Comparison of ENCODE assay signal across 26 mouse cellular contexts in genomic region chr16:41764285-41764684, GRCm38 (mm10).
DNase-seq lines count a peak whose midpoint lies in the region; ATAC-seq and TF ChIP-seq lines count a peak whose summit lies in the region.
"Had no signal": no experiment of that assay in that cellular context is flagged by ENCODE, and none has a peak within 500 bp of the region (broad histone marks: within the 10 kb centered on the region; RNA-seq: fewer than 3 reads in every experiment).

No protein-coding gene starts in this region.

- no peak overlapping the region for H3K4me2 ChIP-seq in forebrain, embryonic 15.5 days (replicated peaks)
- no peak overlapping the region for H3K4me2 ChIP-seq in forebrain, embryonic 12.5 days
- no peak overlapping the region for H3K4me2 ChIP-seq in midbrain, embryonic 14.5 days (ENCODE audit: low read length)
- H3K4me2 ChIP-seq: forebrain, embryonic 13.5 days; heart, embryonic 12.5 days; heart, embryonic 15.5 days; hindbrain, embryonic 13.5 days; intestine, embryonic 15.5 days had no signal

- H3K9ac ChIP-seq in forebrain, embryonic 15.5 days (replicated peaks), result no peak overlapping the region
- no peak overlapping the region for H3K9ac ChIP-seq in forebrain, embryonic 12.5 days
- no peak overlapping the region for H3K9ac ChIP-seq in midbrain, embryonic 14.5 days (replicated peaks; ENCODE audit: low read length)
- H3K9ac ChIP-seq: forebrain, embryonic 13.5 days; heart, embryonic 12.5 days; heart, embryonic 15.5 days; hindbrain, embryonic 13.5 days; intestine, embryonic 15.5 days had no signal

- no peak for TF ChIP-seq POLR2A in cortical plate, adult 2 months (IDR thresholded peaks at IDR 0.05; ENCODE audit: extremely low read depth, insufficient read depth, low read length)

- H3K36me3 ChIP-seq in forebrain, embryonic 15.5 days, result no peaks in the 10 kb centered on the region
- H3K36me3 ChIP-seq in forebrain, embryonic 12.5 days (replicated peaks), result no peaks in the 10 kb centered on the region
- no peaks in the 10 kb centered on the region for H3K36me3 ChIP-seq in midbrain, embryonic 14.5 days (ENCODE audit: control insufficient read depth, insufficient read depth, low read length)
- H3K36me3 ChIP-seq: heart, embryonic 12.5 days; heart, embryonic 15.5 days; hindbrain, embryonic 10.5 days; hindbrain, embryonic 13.5 days; intestine, embryonic 15.5 days had no signal

- no peak for TF ChIP-seq CTCF in cortical plate, adult 2 months (IDR thresholded peaks at IDR 0.05; ENCODE audit: extremely low read depth, insufficient read depth, low read length)

- H3K4me1 ChIP-seq in forebrain, embryonic 15.5 days, result no peaks in the 10 kb centered on the region
- H3K4me1 ChIP-seq in forebrain, embryonic 12.5 days, result no peaks in the 10 kb centered on the region
- H3K4me1 ChIP-seq in cortical plate, adult 2 months (ENCODE audit: control insufficient read depth, insufficient read depth, low read length), result peaks cover 2% of the 10 kb centered on the region; the same call in 1 of the 2 replicates
- no peaks in the 10 kb centered on the region for H3K4me1 ChIP-seq in midbrain, embryonic 14.5 days (ENCODE audit: control insufficient read depth, insufficient read depth, low read length)
- H3K4me1 ChIP-seq: forebrain, embryonic 13.5 days; heart, embryonic 12.5 days; heart, embryonic 15.5 days; hindbrain, embryonic 10.5 days; hindbrain, embryonic 13.5 days; intestine, embryonic 15.5 days had no signal

- no peaks in the 10 kb centered on the region for H3K27me3 ChIP-seq in forebrain, embryonic 15.5 days
- no peaks in the 10 kb centered on the region for H3K27me3 ChIP-seq in forebrain, embryonic 12.5 days
- H3K27me3 ChIP-seq in midbrain, embryonic 14.5 days (ENCODE audit: control insufficient read depth, insufficient read depth, low read length), result no peaks in the 10 kb centered on the region
- H3K27me3 ChIP-seq: forebrain, embryonic 13.5 days; heart, embryonic 12.5 days; heart, embryonic 15.5 days; hindbrain, embryonic 13.5 days; intestine, embryonic 15.5 days had no signal

- 0 out of 2 replicates have a peak overlapping the region, but pooled peaks have one; percentile 39 for H3K27ac ChIP-seq in forebrain, embryonic 15.5 days (replicated peaks)
- H3K27ac ChIP-seq in forebrain, embryonic 12.5 days, result no peak overlapping the region
- peak overlapping the region; percentile 17; the same call in 1 of the 2 replicates for H3K27ac ChIP-seq in cortical plate, adult 2 months (ENCODE audit: insufficient read depth, low read length)
- H3K27ac ChIP-seq in midbrain, embryonic 14.5 days (replicated peaks; ENCODE audit: low read depth, low read length), result no peak overlapping the region
- H3K27ac ChIP-seq: forebrain, embryonic 13.5 days; heart, embryonic 15.5 days; hindbrain, embryonic 10.5 days; hindbrain, embryonic 13.5 days; intestine, embryonic 15.5 days had no signal

- 64% methylated on average over 6 of the region's 6 CpGs for WGBS in forebrain, embryonic 15.5 days
- 89% methylated on average over 6 of the region's 6 CpGs for WGBS in forebrain, embryonic 12.5 days
- WGBS in midbrain, embryonic 14.5 days, result 82% methylated on average over 6 of the region's 6 CpGs

- DNase-seq in frontal cortex, postnatal 10 days (ENCODE audit: low spot score in 2 of 2), result no peak
- DNase-seq in left cerebral cortex, postnatal 25 days (ENCODE audit: low spot score in 2 of 2), result peak; percentile 17 to 75
- DNase-seq in left cerebral cortex, adult 8-10 months (ENCODE audit: low spot score in 2 of 2), result no peak
- no peak for DNase-seq in midbrain, embryonic 14.5 days
- DNase-seq: adrenal gland, adult 8-10 months; adrenal gland, postnatal 36 days; cerebellum, adult 11-12 months; cerebellum, adult 8-10 months; cerebellum, postnatal 10 days; cerebellum, postnatal 36 days; gastrocnemius, postnatal 25 days; heart, adult 18-20 months; heart, postnatal 10 days; heart, postnatal 36 days had no signal

- intact Hi-C loops in left cerebral cortex, postnatal 25 days (cut with DNase I), result no loop called here

- no peaks in the 10 kb centered on the region for H3K9me3 ChIP-seq in forebrain, embryonic 15.5 days
- H3K9me3 ChIP-seq in forebrain, embryonic 12.5 days, result no peaks in the 10 kb centered on the region
- H3K9me3 ChIP-seq in midbrain, embryonic 14.5 days (ENCODE audit: control insufficient read depth, low read length), result no peaks in the 10 kb centered on the region
- H3K9me3 ChIP-seq: forebrain, embryonic 13.5 days; heart, embryonic 12.5 days; heart, embryonic 15.5 days; hindbrain, embryonic 10.5 days; hindbrain, embryonic 13.5 days; intestine, embryonic 15.5 days had no signal

- no peak overlapping the region for H3K4me3 ChIP-seq in forebrain, embryonic 15.5 days
- no peak overlapping the region for H3K4me3 ChIP-seq in forebrain, embryonic 12.5 days (replicated peaks)
- H3K4me3 ChIP-seq in cortical plate, adult 2 months (ENCODE audit: insufficient read depth, low read length), result no peak overlapping the region
- no peak overlapping the region for H3K4me3 ChIP-seq in midbrain, embryonic 14.5 days (replicated peaks; ENCODE audit: low read depth, low read length)
- H3K4me3 ChIP-seq: forebrain, embryonic 13.5 days; heart, embryonic 12.5 days; heart, embryonic 15.5 days; hindbrain, embryonic 10.5 days; hindbrain, embryonic 13.5 days; intestine, embryonic 15.5 days had no signal

- no peak for ATAC-seq in forebrain, embryonic 15.5 days (replicated peaks)
- ATAC-seq in forebrain, embryonic 12.5 days (ENCODE audit: low FRiP score), result no peak
- peak; percentile 86 for ATAC-seq in frontal cortex, adult (ENCODE audit: low TSS enrichment)
- no peak for ATAC-seq in midbrain, embryonic 14.5 days (ENCODE audit: low FRiP score, low TSS enrichment)
- ATAC-seq: activated CD4-positive, CD25-positive, alpha-beta regulatory T cell, adult 4 months; forebrain, embryonic 13.5 days; hindbrain, embryonic 16.5 days; intestine, embryonic 15.5 days had no signal

Comparison
In these comparisons a context has a peak if more than half of its experiments do, and no peak if none do; other contexts are left out.
1. H3K27ac ChIP-seq: peak in forebrain, embryonic 15.5 days (single experiment) and cortical plate, adult 2 months (single experiment); none in forebrain, embryonic 12.5 days (single experiment) and midbrain, embryonic 14.5 days (single experiment).
2. DNase-seq: peak in left cerebral cortex, postnatal 25 days (2 of 2); none in frontal cortex, postnatal 10 days (0 of 2), left cerebral cortex, adult 8-10 months (0 of 2) and midbrain, embryonic 14.5 days (single experiment).